Mouse (Mus musculus) kidney, embryonic 15.5 days (tissue): ENCODE measurements around the gene Rbck1. TPM values are rescaled to one million over a fixed set of nuclear protein-coding genes. Genes with fewer than 3 reads are reported as not detected.

ENCODE experiments used
- ATAC-seq: fragments of 200-750 bp; cut with Nextera tagmentation; replicated peaks from 2 replicates; pipeline ENCODE4 v1.8.0; 2017; ENCODE audit warnings: moderate TSS enrichment; ENCODE audit not compliant: low FRiP score
- H3K27ac ChIP-seq: fragments of 300-500 bp; sonication (generic); 2 replicates; pipeline ENCODE4 v1.5.1; 2015; ENCODE audit warnings: mild to moderate bottlenecking, inconsistent platforms
- H3K27me3 ChIP-seq: fragments of 300-500 bp; sonication (generic); 2 replicates; pipeline ENCODE4 v1.6.1; 2015; ENCODE audit warnings: inconsistent platforms
- H3K36me3 ChIP-seq: fragments of 300-500 bp; sonication (generic); 2 replicates; pipeline ENCODE4 v1.6.1; 2015; ENCODE audit warnings: inconsistent platforms
- H3K4me1 ChIP-seq: fragments of 300-500 bp; sonication (generic); 2 replicates; pipeline ENCODE4 v1.6.1; 2015; ENCODE audit warnings: inconsistent platforms
- H3K4me2 ChIP-seq: fragments of 300-500 bp; sonication (generic); 2 replicates; pipeline ENCODE4 v1.6.1; 2015; ENCODE audit warnings: moderate library complexity, mild to moderate bottlenecking, inconsistent platforms
- H3K4me3 ChIP-seq: fragments of 300-500 bp; sonication (generic); replicated peaks from 2 replicates; pipeline ENCODE4 v1.5.1; 2015; ENCODE audit warnings: mild to moderate bottlenecking, inconsistent platforms
- H3K9ac ChIP-seq: fragments of 300-500 bp; sonication (generic); 2 replicates; pipeline ENCODE4 v1.6.1; 2015; ENCODE audit warnings: mild to moderate bottlenecking, inconsistent platforms
- H3K9me3 ChIP-seq: fragments of 300-500 bp; sonication (generic); replicated peaks from 2 replicates; pipeline ENCODE4 v1.6.1; 2016; ENCODE audit warnings: inconsistent platforms
- WGBS: fragments of 180-500 bp; shearing (Covaris S2); methylation state at CpG from one replicate; pipeline ENCODE4 v1.1.7; 2015; ENCODE audit warnings: mixed read lengths; 5-methylcytosine and 5-hydroxymethylcytosine counted together
- polyA plus RNA-seq: library from polyadenylated mRNA; unstranded; fragments of >200 nt; fragmentation: Nextera tagmentation; extraction: Ambion mirVana; gene quantifications from 2 replicates; pipeline ENCODE4 v1.2.1, GENCODE M21; 2015

The Rbck1 gene
- polyA plus RNA-seq, 1 experiment from 2014 or later, result 88.7 TPM

- H3K4me3 ChIP-seq, result no peak overlapping the region
These were observed 7.3 kb upstream of the Rbck1 start for GRCm38 (mm10) chr2:152339631-152340179.

GRCm38 (mm10) chr2:152338319-152338718, 5.9 kb upstream of the Rbck1 start:
- H3K27me3 ChIP-seq, result peaks cover 3% of the 10 kb centered on the region; the same call in 1 of the 2 replicates
- no peak overlapping the region for H3K27ac ChIP-seq
- H3K9ac ChIP-seq, result no peak overlapping the region
- no peak overlapping the region for H3K4me2 ChIP-seq
- H3K36me3 ChIP-seq, result no peaks in the 10 kb centered on the region
- WGBS, result 81% methylated on average over 13 of the region's 13 CpGs
- ATAC-seq, result no peak
- no peak overlapping the region for H3K4me3 ChIP-seq
- H3K4me1 ChIP-seq, result peaks cover 5% of the 10 kb centered on the region; the same call in 1 of the 2 replicates
- H3K9me3 ChIP-seq, result no peaks in the 10 kb centered on the region

More at GRCm38 (mm10) chr2:152339631-152340179, 7.3 kb upstream of the Rbck1 start:
- H3K36me3 ChIP-seq, result no peaks in the 10 kb centered on the region
- no peak for ATAC-seq
- WGBS, result 91% methylated on average over 22 of the region's 22 CpGs
- H3K27me3 ChIP-seq, result peaks cover 7% of the 10 kb centered on the region; the same call in 1 of the 2 replicates
- H3K27ac ChIP-seq, result no peak overlapping the region
- no peaks in the 10 kb centered on the region for H3K9me3 ChIP-seq
- H3K4me1 ChIP-seq, result peaks cover 17% of the 10 kb centered on the region
- H3K9ac ChIP-seq, result no peak overlapping the region
- no peak overlapping the region for H3K4me2 ChIP-seq

GRCm38 (mm10) chr2:152337591-152338212, 5.2 kb upstream of the Rbck1 start:
- no peak overlapping the region for H3K27ac ChIP-seq
- no peaks in the 10 kb centered on the region for H3K27me3 ChIP-seq
- no peak for ATAC-seq
- 0 out of 2 replicates have a peak, but pooled peaks cover 2% of the 10 kb centered on the region for H3K4me1 ChIP-seq
- H3K36me3 ChIP-seq, result no peaks in the 10 kb centered on the region
- no peak overlapping the region for H3K4me3 ChIP-seq
- no peaks in the 10 kb centered on the region for H3K9me3 ChIP-seq
- no peak overlapping the region for H3K9ac ChIP-seq
- no peak overlapping the region for H3K4me2 ChIP-seq
- WGBS, result 89% methylated on average over 11 of the region's 11 CpGs

GRCm38 (mm10) chr2:152336856-152337255, 4.4 kb upstream of the Rbck1 start:
- H3K9ac ChIP-seq, result no peak overlapping the region
- H3K4me1 ChIP-seq, result 0 out of 2 replicates have a peak, but pooled peaks cover 4% of the 10 kb centered on the region
- no peak overlapping the region for H3K27ac ChIP-seq
- H3K36me3 ChIP-seq, result no peaks in the 10 kb centered on the region
- no peak overlapping the region for H3K4me3 ChIP-seq
- no peaks in the 10 kb centered on the region for H3K9me3 ChIP-seq
- WGBS, result 76% methylated on average over 1 of the region's 1 CpGs
- H3K27me3 ChIP-seq, result no peaks in the 10 kb centered on the region
- H3K4me2 ChIP-seq, result no peak overlapping the region
- ATAC-seq, result no peak

- Histone ChIP-seq H3K9me3 (no peaks in the 10 kb centered on the region), H3K4me2 (no peak overlapping the region), H3K4me1 (peaks cover 18% of the 10 kb centered on the region), H3K27ac (no peak overlapping the region), H3K9ac (no peak overlapping the region), H3K27me3 (no peaks in the 10 kb centered on the region), H3K36me3 (no peaks in the 10 kb centered on the region), H3K4me3 (no peak overlapping the region)
- ATAC-seq, result no peak
- 63% methylated on average over 10 of the region's 11 CpGs for WGBS
These were observed 2.9 kb upstream of the Rbck1 start for GRCm38 (mm10) chr2:152335289-152335820.

- Histone ChIP-seq H3K4me2 (no peak overlapping the region), H3K4me1 (peaks cover 18% of the 10 kb centered on the region), H3K36me3 (peaks cover 17% of the 10 kb centered on the region), H3K27me3 (no peaks in the 10 kb centered on the region), H3K4me3 (no peak overlapping the region), H3K9ac (no peak overlapping the region), H3K27ac (no peak overlapping the region), H3K9me3 (no peaks in the 10 kb centered on the region)
- ATAC-seq, result no peak
- WGBS, result 81% methylated on average over 4 of the region's 4 CpGs
These were observed 1.0 kb upstream of the Rbck1 start for GRCm38 (mm10) chr2:152333345-152334006.

GRCm38 (mm10) chr2:152330858-152331423, 1.5 kb downstream of the Rbck1 start:
- no peak for ATAC-seq
- H3K36me3 ChIP-seq, result peaks cover 40% of the 10 kb centered on the region
- H3K4me1 ChIP-seq, result peaks cover 18% of the 10 kb centered on the region
- H3K9ac ChIP-seq, result peak overlapping the region; percentile 88; the same call in 1 of the 2 replicates
- no peaks in the 10 kb centered on the region for H3K27me3 ChIP-seq
- no peak overlapping the region for H3K27ac ChIP-seq
- WGBS, result 63% methylated on average over 7 of the region's 7 CpGs
- peak overlapping the region; percentile 87 for H3K4me2 ChIP-seq
- no peaks in the 10 kb centered on the region for H3K9me3 ChIP-seq
- peak overlapping the region; percentile 95 for H3K4me3 ChIP-seq

- WGBS, result 66% methylated on average over 5 of the region's 5 CpGs
These were observed 4.5 kb downstream of the Rbck1 start for GRCm38 (mm10) chr2:152327980-152328379.

GRCm38 (mm10) chr2:152326654-152327053, 5.8 kb downstream of the Rbck1 start:
- Histone ChIP-seq H3K27ac (no peak overlapping the region), H3K4me3 (no peak overlapping the region), H3K9me3 (no peaks in the 10 kb centered on the region), H3K27me3 (no peaks in the 10 kb centered on the region), H3K4me1 (peaks cover 12% of the 10 kb centered on the region), H3K36me3 (peaks cover 83% of the 10 kb centered on the region), H3K9ac (no peak overlapping the region), H3K4me2 (no peak overlapping the region)
- 85% methylated on average over 8 of the region's 8 CpGs for WGBS
- no peak for ATAC-seq

More at GRCm38 (mm10) chr2:152327980-152328379, 4.5 kb downstream of the Rbck1 start:
- H3K9me3 ChIP-seq, result no peaks in the 10 kb centered on the region
- no peak overlapping the region for H3K4me3 ChIP-seq
- no peaks in the 10 kb centered on the region for H3K27me3 ChIP-seq
- peaks cover 70% of the 10 kb centered on the region for H3K36me3 ChIP-seq
- H3K27ac ChIP-seq, result no peak overlapping the region
- no peak overlapping the region for H3K4me2 ChIP-seq
- ATAC-seq, result no peak
- H3K9ac ChIP-seq, result no peak overlapping the region
- peaks cover 18% of the 10 kb centered on the region for H3K4me1 ChIP-seq

- H3K4me1 ChIP-seq, result peaks cover 7% of the 10 kb centered on the region
- H3K4me3 ChIP-seq, result no peak overlapping the region
- peaks cover 88% of the 10 kb centered on the region for H3K36me3 ChIP-seq
These were observed 6.3 kb downstream of the Rbck1 start for GRCm38 (mm10) chr2:152326157-152326556.

GRCm38 (mm10) chr2:152324842-152325241, 7.6 kb downstream of the Rbck1 start:
- no peak for ATAC-seq
- H3K27me3 ChIP-seq, result no peaks in the 10 kb centered on the region
- H3K4me1 ChIP-seq, result no peaks in the 10 kb centered on the region
- 70% methylated on average over 3 of the region's 3 CpGs for WGBS
- no peak overlapping the region for H3K4me2 ChIP-seq
- H3K36me3 ChIP-seq, result peaks cover 94% of the 10 kb centered on the region
- no peak overlapping the region for H3K27ac ChIP-seq
- H3K4me3 ChIP-seq, result no peak overlapping the region
- no peaks in the 10 kb centered on the region for H3K9me3 ChIP-seq
- no peak overlapping the region for H3K9ac ChIP-seq

More at GRCm38 (mm10) chr2:152326157-152326556, 6.3 kb downstream of the Rbck1 start:
- 95% methylated on average over 13 of the region's 13 CpGs for WGBS
- Histone ChIP-seq H3K4me2 (no peak overlapping the region), H3K27ac (no peak overlapping the region), H3K9ac (no peak overlapping the region), H3K27me3 (no peaks in the 10 kb centered on the region), H3K9me3 (no peaks in the 10 kb centered on the region)
- ATAC-seq, result no peak

- ATAC-seq, result no peak
- Histone ChIP-seq H3K9me3 (no peaks in the 10 kb centered on the region), H3K27me3 (no peaks in the 10 kb centered on the region), H3K4me2 (no peak overlapping the region), H3K4me3 (no peak overlapping the region), H3K4me1 (no peaks in the 10 kb centered on the region), H3K36me3 (peaks cover 94% of the 10 kb centered on the region), H3K27ac (no peak overlapping the region), H3K9ac (no peak overlapping the region)
- WGBS, result 91% methylated on average over 14 of the region's 14 CpGs
These were observed 8.5 kb downstream of the Rbck1 start for GRCm38 (mm10) chr2:152323971-152324370.
